Mouse (Mus musculus) forebrain, postnatal 0 days (tissue): ENCODE measurements around the gene Iqschfp. TPM values are rescaled to one million over a fixed set of nuclear protein-coding genes. Genes with fewer than 3 reads are reported as not detected.

ENCODE experiments used
- ATAC-seq: fragments of 200-750 bp; cut with Nextera tagmentation; 2 replicates; pipeline ENCODE4 v1.8.0; 2017; ENCODE audit warnings: mild to moderate bottlenecking, moderate library complexity
- DNase-seq: peaks from one replicate; pipeline ENCODE4 v3.0.0-alpha.2; 2015
- H3K27ac ChIP-seq: fragments of 300-500 bp; sonication (generic); 2 replicates; pipeline ENCODE4 v1.5.1; 2014; ENCODE audit warnings: low read depth, mild to moderate bottlenecking, antibody characterized with exemption, low read length, moderate library complexity, mixed read lengths
- H3K27me3 ChIP-seq: fragments of 300-500 bp; sonication (generic); 2 replicates; pipeline ENCODE4 v1.6.1; 2014; ENCODE audit warnings: mild to moderate bottlenecking, low read length, mixed read lengths; ENCODE audit not compliant: insufficient read depth
- H3K36me3 ChIP-seq: fragments of 300-500 bp; sonication (generic); 2 replicates; pipeline ENCODE4 v1.6.1; 2014; ENCODE audit warnings: mild to moderate bottlenecking, moderate library complexity; ENCODE audit not compliant: insufficient read depth
- H3K4me1 ChIP-seq: fragments of 300-500 bp; sonication (generic); 2 replicates; pipeline ENCODE4 v1.6.1; 2014; ENCODE audit warnings: antibody characterized with exemption; ENCODE audit not compliant: insufficient read depth
- H3K4me2 ChIP-seq: fragments of 300-500 bp; sonication (generic); 2 replicates; pipeline ENCODE4 v1.6.1; 2014; ENCODE audit warnings: low read depth, mild to moderate bottlenecking, moderate library complexity
- H3K4me3 ChIP-seq: fragments of 300-500 bp; sonication (generic); 2 replicates; pipeline ENCODE4 v1.5.1; 2014; ENCODE audit warnings: low read depth, low read length, mixed read lengths
- H3K9ac ChIP-seq: fragments of 300-500 bp; sonication (generic); 2 replicates; pipeline ENCODE4 v1.6.1; 2014; ENCODE audit warnings: mild to moderate bottlenecking
- H3K9me3 ChIP-seq: fragments of 300-500 bp; sonication (generic); 2 replicates; pipeline ENCODE4 v1.6.1; 2016; ENCODE audit warnings: low read length
- CTCF ChIP-seq: sonication (generic); IDR thresholded peaks from 2 replicates; pipeline ENCODE4 v1.5.1; 2016; ENCODE audit warnings: antibody characterized with exemption, control low read depth, low read depth
- WGBS: fragments of 180-500 bp; shearing (Covaris S2); extraction: QIAGEN DNeasy Blood & Tissue Kit; methylation state at CpG from one replicate; pipeline ENCODE4 v1.1.7; 2014; 5-methylcytosine and 5-hydroxymethylcytosine counted together
- polyA plus RNA-seq: library from polyadenylated mRNA; unstranded; fragments of >200 nt; fragmentation: Nextera tagmentation; extraction: Ambion mirVana; gene quantifications from 2 replicates; pipeline ENCODE4 v1.2.1, GENCODE M21; 2015
- total RNA-seq: library from RNA; depleted of rRNA; stranded (reverse); fragments of >200 nt; gene quantifications from 2 replicates; pipeline ENCODE4 v1.2.3, GENCODE M21; 2014

Iqschfp gene
- total and polyA plus RNA-seq, 2 experiments from 2014 or later = 6.6 to 8.8 TPM

DNA sequence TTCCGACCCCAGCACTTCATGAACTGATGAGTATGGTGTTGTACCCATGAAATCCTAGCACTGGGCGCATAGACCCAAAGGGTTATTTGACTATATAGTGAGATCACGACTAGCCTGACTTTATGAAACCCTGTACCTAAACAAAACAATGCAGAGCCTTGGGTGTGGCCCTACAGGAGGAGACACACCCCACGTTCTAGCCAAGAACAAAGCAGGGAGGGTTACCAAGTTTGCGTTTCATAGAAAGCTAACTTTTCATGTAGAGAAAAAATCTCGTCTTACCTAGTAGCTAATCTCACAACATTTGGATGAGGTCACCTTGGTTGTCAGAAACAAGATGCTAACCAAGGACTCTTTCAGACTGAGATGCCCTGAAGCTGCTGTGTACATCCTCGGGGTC lies 584.3 kb downstream of the Iqschfp start:
- Histone ChIP-seq H3K27ac (no peak overlapping the region), H3K4me3 (no peak overlapping the region), H3K4me2 (no peak overlapping the region), H3K27me3 (no peaks in the 10 kb centered on the region), H3K36me3 (no peaks in the 10 kb centered on the region), H3K9ac (no peak overlapping the region), H3K4me1 (no peaks in the 10 kb centered on the region), H3K9me3 (no peaks in the 10 kb centered on the region)
- ATAC-seq = no peak
- no peak for DNase-seq
- 88% methylated on average over 7 of the region's 7 CpGs for WGBS
- TF ChIP-seq CTCF = no peak

DNA sequence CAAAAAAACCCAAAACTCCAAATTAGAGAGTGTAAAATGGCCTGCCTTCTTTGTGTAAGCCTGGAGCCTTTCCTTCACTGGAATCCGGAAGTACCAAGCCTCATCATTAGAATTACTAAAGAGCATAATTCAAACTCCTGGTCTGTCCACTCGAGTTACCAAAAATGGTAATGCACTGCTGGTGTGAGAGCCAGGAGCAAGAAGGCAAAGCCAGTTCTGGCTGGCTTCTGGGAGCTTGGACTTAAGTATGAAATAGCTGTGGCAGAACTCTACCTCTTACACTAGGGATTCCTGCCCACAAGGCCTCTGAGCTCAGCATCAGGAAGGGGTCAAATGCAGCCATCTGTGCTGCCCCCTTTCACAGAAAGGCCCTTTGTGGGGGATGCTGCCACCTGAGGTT lies 585.4 kb downstream of the Iqschfp start:
- Histone ChIP-seq H3K4me2 (no peak overlapping the region), H3K9me3 (no peaks in the 10 kb centered on the region), H3K27me3 (no peaks in the 10 kb centered on the region), H3K27ac (no peak overlapping the region), H3K36me3 (no peaks in the 10 kb centered on the region), H3K9ac (no peak overlapping the region), H3K4me1 (no peaks in the 10 kb centered on the region), H3K4me3 (no peak overlapping the region)
- DNase-seq (no peak), ATAC-seq (no peak)
- 41% methylated on average over 2 of the region's 2 CpGs for WGBS
- no peak for TF ChIP-seq CTCF

DNA sequence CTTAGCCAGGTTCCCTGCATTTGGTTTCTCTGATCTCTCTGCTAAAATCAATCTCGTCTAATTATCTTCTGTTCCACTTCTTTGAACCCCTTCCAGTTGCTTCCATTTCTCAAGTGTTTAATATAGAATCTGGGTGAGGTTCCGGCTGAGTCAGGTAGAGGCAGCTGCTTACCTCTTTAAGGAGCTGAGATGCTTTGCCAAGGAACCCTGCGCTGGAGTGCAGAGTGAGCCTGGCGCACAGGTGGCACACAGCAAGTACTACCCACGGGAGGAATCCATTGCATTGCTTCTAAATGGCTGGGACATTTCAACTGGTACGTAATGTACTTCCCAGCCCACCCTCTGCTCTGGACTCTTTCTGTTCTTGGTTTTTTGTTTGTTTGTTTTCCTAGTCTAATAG lies 587.2 kb downstream of the Iqschfp start:
- Histone ChIP-seq H3K4me3 (no peak overlapping the region), H3K27me3 (no peaks in the 10 kb centered on the region), H3K9ac (no peak overlapping the region), H3K4me1 (no peaks in the 10 kb centered on the region), H3K36me3 (no peaks in the 10 kb centered on the region), H3K9me3 (no peaks in the 10 kb centered on the region), H3K27ac (no peak overlapping the region), H3K4me2 (no peak overlapping the region)
- 80% methylated on average over 6 of the region's 6 CpGs for WGBS
- ATAC-seq (no peak), DNase-seq (no peak)
- no peak for TF ChIP-seq CTCF

DNA sequence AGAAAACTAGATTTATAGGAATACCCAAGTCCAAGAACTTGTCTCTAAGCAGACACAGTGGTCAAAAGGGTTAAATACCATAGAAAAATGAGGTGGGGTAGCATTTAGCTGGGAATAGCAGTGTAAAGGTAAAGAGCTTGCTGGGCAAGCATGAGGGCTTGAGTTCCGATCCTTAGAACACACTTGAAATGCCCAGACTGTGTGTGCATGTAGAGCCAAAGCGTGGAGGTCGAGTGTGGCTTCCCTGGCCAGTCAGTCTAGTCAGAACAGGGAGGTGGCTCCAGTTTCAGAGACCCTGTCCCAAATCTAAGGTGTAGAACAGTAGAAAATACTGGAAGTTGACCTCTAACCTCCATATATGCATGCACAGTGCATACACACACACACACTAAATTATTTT lies 591.5 kb downstream of the Iqschfp start:
- WGBS = 91% methylated on average over 3 of the region's 3 CpGs
- no peak overlapping the region for H3K4me3 ChIP-seq
- ATAC-seq (no peak), DNase-seq (no peak)
- no peak for TF ChIP-seq CTCF
- H3K4me2 ChIP-seq = no peak overlapping the region
- H3K27ac ChIP-seq = no peak overlapping the region
- H3K27me3 ChIP-seq = no peaks in the 10 kb centered on the region
- H3K4me1 ChIP-seq = no peaks in the 10 kb centered on the region
- H3K36me3 ChIP-seq = no peaks in the 10 kb centered on the region
- no peaks in the 10 kb centered on the region for H3K9me3 ChIP-seq
- H3K9ac ChIP-seq = no peak overlapping the region

DNA sequence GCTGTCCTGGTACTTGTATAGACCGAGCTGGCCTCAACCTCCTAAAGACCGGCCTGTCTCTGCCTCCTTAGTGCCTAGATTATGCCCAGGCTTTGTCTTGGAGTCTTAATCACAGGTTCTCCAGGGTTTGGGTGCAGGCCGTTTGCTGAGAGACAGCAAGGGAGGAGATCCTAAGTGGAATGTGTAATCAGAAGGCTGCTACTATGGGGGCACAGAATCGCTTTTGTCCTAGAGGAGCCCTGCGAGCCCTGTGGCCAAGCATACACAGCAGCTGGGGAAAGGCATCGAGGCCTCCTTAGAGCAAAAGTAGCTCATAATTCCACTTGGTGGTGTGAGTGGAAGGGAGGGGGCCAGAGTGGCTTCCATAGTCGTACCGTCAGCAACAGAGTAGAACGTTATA lies 592.0 kb downstream of the Iqschfp start:
- Histone ChIP-seq H3K27ac (no peak overlapping the region), H3K27me3 (no peaks in the 10 kb centered on the region), H3K36me3 (no peaks in the 10 kb centered on the region), H3K4me1 (no peaks in the 10 kb centered on the region), H3K4me2 (no peak overlapping the region), H3K9me3 (no peaks in the 10 kb centered on the region), H3K9ac (no peak overlapping the region), H3K4me3 (no peak overlapping the region)
- 87% methylated on average over 9 of the region's 9 CpGs for WGBS
- DNase-seq = no peak
- no peak for TF ChIP-seq CTCF
- no peak for ATAC-seq

DNA sequence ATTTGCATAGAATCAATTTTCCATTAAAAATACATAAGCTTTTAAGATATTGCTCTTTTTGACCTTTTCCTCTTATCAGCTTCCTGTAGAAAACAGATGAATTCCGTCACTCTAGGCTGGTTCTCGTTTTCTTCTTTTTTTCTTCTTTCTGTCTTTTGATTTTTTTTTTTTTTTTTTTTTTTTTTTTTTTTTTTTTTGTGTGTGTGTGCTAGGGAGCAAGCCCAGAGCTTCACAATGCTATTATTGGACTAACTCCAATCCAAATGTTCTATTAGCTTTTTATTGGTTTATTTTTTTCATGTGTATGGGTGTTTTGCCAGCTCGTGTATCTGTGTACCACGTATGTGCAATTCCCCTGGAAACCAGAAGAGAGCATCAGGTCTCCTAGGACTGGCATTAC lies 592.5 kb downstream of the Iqschfp start:
- 79% methylated on average over 4 of the region's 4 CpGs for WGBS
- DNase-seq (no peak), ATAC-seq (no peak)
- no peaks in the 10 kb centered on the region for H3K9me3 ChIP-seq
- H3K36me3 ChIP-seq = no peaks in the 10 kb centered on the region
- H3K4me2 ChIP-seq = no peak overlapping the region
- peak; percentile 17; the same call in 1 of the 2 replicates for TF ChIP-seq CTCF
- H3K27me3 ChIP-seq = no peaks in the 10 kb centered on the region
- no peaks in the 10 kb centered on the region for H3K4me1 ChIP-seq
- H3K4me3 ChIP-seq = no peak overlapping the region
- no peak overlapping the region for H3K27ac ChIP-seq
- H3K9ac ChIP-seq = no peak overlapping the region

DNA sequence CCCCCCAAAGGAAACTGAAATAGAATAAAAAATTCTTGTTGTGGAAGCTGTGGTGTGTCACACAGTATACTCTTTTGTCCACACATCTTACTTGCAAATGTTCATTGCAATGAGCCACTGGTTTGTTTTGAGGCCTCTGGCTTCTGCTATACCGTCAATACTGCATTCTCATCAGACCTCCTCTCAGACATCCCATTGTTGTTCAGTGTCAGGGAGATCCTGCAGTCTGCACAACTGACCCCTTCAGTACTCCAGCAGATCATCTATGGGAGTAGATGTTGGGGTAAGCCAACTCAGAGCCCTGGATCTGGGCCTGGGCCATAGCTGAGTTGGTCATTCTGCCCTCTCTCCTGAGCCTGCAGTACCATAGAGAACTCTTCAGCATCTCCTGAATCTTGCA lies 595.6 kb downstream of the Iqschfp start:
- Histone ChIP-seq H3K4me1 (no peaks in the 10 kb centered on the region), H3K4me3 (no peak overlapping the region), H3K36me3 (no peaks in the 10 kb centered on the region), H3K4me2 (no peak overlapping the region), H3K9ac (no peak overlapping the region), H3K9me3 (no peaks in the 10 kb centered on the region), H3K27ac (no peak overlapping the region), H3K27me3 (no peaks in the 10 kb centered on the region)
- DNase-seq = no peak
- no peak for TF ChIP-seq CTCF
- 67% methylated on average over 1 of the region's 1 CpGs for WGBS
- ATAC-seq = no peak

DNA sequence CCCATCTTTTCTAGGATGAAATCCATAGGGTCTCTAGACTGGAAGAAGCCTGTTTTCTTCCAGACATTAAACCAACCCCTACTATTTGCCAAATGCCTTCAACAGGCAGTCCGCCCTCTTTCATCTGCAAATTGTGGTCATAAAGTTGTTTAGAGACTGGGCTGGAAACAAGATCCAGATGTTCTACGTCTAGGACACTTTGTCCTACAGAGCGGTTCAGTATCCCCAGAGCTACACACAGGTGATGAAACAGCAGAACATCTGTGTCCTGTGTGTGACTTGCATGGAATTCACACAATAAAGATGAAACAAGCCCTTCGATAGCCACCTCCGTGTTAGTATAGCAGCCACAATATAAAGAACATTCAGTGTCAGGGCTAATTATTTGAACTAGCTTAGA lies 596.3 kb downstream of the Iqschfp start:
- TF ChIP-seq CTCF = no peak
- no peaks in the 10 kb centered on the region for H3K36me3 ChIP-seq
- no peak overlapping the region for H3K9ac ChIP-seq
- H3K9me3 ChIP-seq = no peaks in the 10 kb centered on the region
- 87% methylated on average over 5 of the region's 5 CpGs for WGBS
- H3K27me3 ChIP-seq = no peaks in the 10 kb centered on the region
- H3K4me3 ChIP-seq = no peak overlapping the region
- no peak for ATAC-seq
- DNase-seq = no peak
- no peak overlapping the region for H3K27ac ChIP-seq
- H3K4me1 ChIP-seq = 0 out of 2 replicates have a peak, but pooled peaks cover 3% of the 10 kb centered on the region
- H3K4me2 ChIP-seq = no peak overlapping the region
